Mouse (Mus musculus) cortical plate, adult 2 months (tissue): ENCODE results near the gene Syt16.

Source experiments
- CTCF ChIP-seq: fragments of 200-500 bp; IDR thresholded peaks from 2 replicates; pipeline ENCODE4 v1.5.1; 2011; ENCODE audit warnings: mild to moderate bottlenecking, control low read depth, low read length; ENCODE audit not compliant: insufficient read depth; ENCODE audit errors: extremely low read depth
- POLR2A ChIP-seq: fragments of 200-500 bp; IDR thresholded peaks from 2 replicates; pipeline ENCODE4 v1.6.1; 2011; ENCODE audit warnings: mild to moderate bottlenecking, low read length, control low read depth; ENCODE audit not compliant: insufficient read depth; ENCODE audit errors: extremely low read depth

DNA sequence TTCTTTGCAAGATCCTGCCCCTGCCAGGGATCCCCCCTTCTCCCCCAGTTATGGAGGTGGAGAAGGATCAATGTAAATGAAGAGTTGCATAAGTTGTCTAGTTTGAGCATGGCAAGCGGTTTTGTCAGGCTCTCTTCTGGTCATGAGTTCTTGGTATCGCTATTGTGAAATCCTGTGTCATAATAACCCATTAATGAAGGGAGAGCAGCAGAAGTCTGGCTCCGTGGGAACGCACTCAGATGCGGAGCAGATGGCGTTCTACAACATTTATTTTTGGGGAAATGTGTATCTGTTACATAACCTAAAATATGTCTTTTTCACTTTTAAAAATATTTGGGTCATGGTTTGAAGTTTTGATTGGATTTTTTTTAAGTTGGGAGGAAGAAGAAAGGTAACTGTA, 304.1 kb downstream of the Syt16 start:
- no peak for TF ChIP-seq CTCF
- TF ChIP-seq POLR2A: no peak
